Mouse (Mus musculus): Measurements from ENCODE around the gene 1700029I15Rik.

DNA sequence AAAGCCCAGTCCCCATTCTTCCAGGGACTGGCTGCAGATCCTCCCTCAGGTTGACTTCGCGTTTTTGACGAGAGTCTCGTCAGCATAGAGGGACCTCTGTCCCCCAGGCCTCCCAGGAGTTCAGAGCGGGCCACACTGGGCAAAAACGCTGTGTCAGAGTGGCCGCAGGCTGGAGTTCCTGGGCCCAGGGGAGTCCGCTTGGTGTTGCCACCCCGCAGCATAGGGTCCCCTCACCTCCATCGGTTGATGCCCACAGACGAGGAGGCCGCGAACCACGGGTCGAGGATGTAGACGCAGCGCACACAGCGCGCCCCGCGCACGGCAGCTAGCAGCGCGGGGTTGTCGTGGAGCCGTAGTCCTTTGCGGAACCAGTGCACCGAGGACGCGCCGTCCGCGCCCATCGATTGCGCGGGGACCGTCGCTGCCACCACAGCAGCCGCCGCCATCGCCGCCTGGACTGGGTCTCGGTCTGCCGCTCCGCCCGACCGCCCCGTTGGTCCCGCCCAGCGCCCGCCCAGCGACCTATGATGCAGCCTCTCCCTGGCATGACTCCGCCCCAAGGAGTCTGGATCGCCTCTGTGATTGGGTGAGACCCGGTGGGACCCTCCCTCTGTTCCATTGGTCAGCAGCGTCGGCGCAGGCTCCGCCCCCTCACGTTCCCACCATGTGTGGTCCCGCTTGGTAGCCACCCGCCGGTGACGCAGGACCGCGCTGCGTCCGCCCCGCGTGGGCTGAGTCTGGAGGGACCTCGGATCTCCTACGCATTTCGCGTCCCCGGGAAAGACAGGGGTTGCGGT is 51.4 kb downstream of the 1700029I15Rik start, which contains the start of gene Cry2:
- 0 out of 2 replicates have a peak, but pooled peaks have one; percentile 20 for TF ChIP-seq POLR2A (IDR thresholded peaks at IDR 0.05; ENCODE audit: borderline replicate concordance, low read depth, low read length)
- TF ChIP-seq CTCF (IDR thresholded peaks at IDR 0.05; ENCODE audit: low read depth, low read length), result no peak
